Mouse (Mus musculus) testis, adult 2 months (tissue): Measurements from ENCODE around the gene Id1.

ENCODE experiments used
- CTCF ChIP-seq: fragments of 200-500 bp; IDR thresholded peaks from 2 replicates; pipeline ENCODE4 v1.5.1; 2012; ENCODE audit warnings: low read depth, mild to moderate bottlenecking, inconsistent platforms, low read length, moderate library complexity; ENCODE audit not compliant: control insufficient read depth, insufficient read depth, insufficient replicate concordance
- POLR2A ChIP-seq: fragments of 200-500 bp; IDR thresholded peaks from 2 replicates; pipeline ENCODE4 v1.6.1; 2012; ENCODE audit warnings: low read depth, mild to moderate bottlenecking, inconsistent platforms, low read length, moderate library complexity; ENCODE audit not compliant: control insufficient read depth

DNA sequence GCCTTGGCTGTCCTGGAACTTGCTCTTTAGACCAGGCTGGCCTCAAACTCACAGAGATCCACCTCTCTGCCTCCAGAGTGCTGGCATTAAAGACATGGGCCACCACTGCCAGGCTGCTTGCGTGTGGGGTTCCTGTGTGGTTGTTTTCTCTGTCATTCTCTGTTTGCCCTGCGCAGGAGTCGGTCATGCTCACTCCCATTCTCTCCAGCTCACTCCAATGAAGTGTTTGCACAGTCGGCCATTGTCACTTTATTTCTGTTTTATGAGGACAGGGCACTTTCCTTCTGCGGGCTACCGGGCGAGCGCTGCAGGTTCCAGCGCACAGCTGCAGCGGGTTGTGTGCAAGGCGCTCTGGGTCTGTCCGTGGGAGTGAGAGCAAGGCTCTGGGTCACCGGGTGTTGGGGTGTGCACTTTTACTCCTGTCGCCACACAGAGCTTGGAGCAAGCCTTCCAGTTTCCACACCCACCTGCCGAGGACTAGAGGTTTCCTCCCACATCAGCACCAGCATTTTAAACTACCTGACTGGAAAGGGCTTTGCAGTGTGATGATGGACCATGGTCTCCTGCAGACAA, 10.8 kb upstream of the Id1 start:
- no peak for TF ChIP-seq CTCF
- no peak for TF ChIP-seq POLR2A
